ENCODE assay signal across 12 mouse cellular contexts in the genomic region with DNA sequence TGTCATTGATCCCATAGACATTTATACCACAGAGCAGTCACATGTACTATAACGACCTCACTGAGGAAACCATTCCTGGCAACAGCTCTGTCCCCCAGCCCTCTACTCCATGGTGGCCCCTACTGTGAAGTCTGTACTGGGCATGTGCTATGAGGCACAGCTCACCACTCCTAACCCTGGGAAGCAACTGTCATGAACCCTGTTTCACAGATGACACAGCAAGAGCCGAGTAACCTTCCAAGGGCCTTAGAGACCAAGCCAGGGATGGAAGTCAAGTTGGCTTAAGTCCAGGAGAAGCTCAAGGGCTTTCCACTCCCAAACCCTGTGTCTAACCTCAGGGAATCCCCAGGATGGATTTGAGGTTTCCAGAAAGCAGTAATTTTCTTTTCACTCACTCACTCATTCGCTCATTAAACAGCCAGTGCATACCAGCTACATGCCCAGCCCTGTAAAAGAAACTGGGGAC.
DNase-seq lines count a peak whose midpoint lies in the region; ATAC-seq lines count a peak whose summit lies in the region.
"Had no signal": no experiment of that assay in that cellular context is flagged by ENCODE, and none has a peak within 500 bp of the region (broad histone marks: within the 10 kb centered on the region; RNA-seq: fewer than 3 reads in every experiment).

No protein-coding gene starts in this region.

- no peaks in the 10 kb centered on the region for H3K27me3 ChIP-seq in embryonic facial prominence, embryonic 14.5 days (replicated peaks; ENCODE audit: control insufficient read depth, insufficient read depth, low read length)
- no peaks in the 10 kb centered on the region for H3K27me3 ChIP-seq in midbrain, embryonic 11.5 days (ENCODE audit: control insufficient read depth, insufficient read depth, low read length)
- H3K27me3 ChIP-seq in intestine, embryonic 16.5 days (replicated peaks; ENCODE audit: control insufficient read depth, insufficient read depth, low read length), result no peaks in the 10 kb centered on the region
- H3K27me3 ChIP-seq: neural tube, embryonic 13.5 days had no signal

- peak; percentile 15 to 41 for DNase-seq in cerebellum, postnatal 14 days
- DNase-seq in cerebellum, adult 11 months, result no peak
- DNase-seq in layer of hippocampus, adult 9-11 months, result peak; percentile 7
- DNase-seq in layer of hippocampus, adult 18-20 months (ENCODE audit: low spot score in 2 of 2), result no peak
- DNase-seq in embryonic facial prominence, embryonic 14.5 days (ENCODE audit: low spot score), result peak; percentile 80
- DNase-seq in midbrain, embryonic 11.5 days (ENCODE audit: low spot score, missing footprints), result no peak
- DNase-seq in B cell, adult 2 months, result no peak
- DNase-seq: thymus, adult 18-20 months had no signal

- H3K9ac ChIP-seq in embryonic facial prominence, embryonic 14.5 days (ENCODE audit: low read depth, low read length), result no peak overlapping the region
- H3K9ac ChIP-seq in midbrain, embryonic 11.5 days (ENCODE audit: low read length), result no peak overlapping the region
- H3K9ac ChIP-seq in intestine, embryonic 16.5 days (ENCODE audit: low read depth, low read length), result no peak overlapping the region
- H3K9ac ChIP-seq: neural tube, embryonic 13.5 days had no signal

- ATAC-seq in embryonic facial prominence, embryonic 14.5 days (ENCODE audit: low read depth), result peak; percentile 48
- 0 out of 2 replicates have a peak, but pooled peaks have one; percentile 5 for ATAC-seq in midbrain, embryonic 11.5 days (ENCODE audit: low FRiP score)
- no peak for ATAC-seq in intestine, embryonic 16.5 days
- ATAC-seq: CD4-positive, CD25-positive, alpha-beta regulatory T cell, adult 4 months had no signal

- 51% methylated on average over 3 of the region's 3 CpGs for WGBS in embryonic facial prominence, embryonic 14.5 days
- 77% methylated on average over 3 of the region's 3 CpGs for WGBS in midbrain, embryonic 11.5 days
- 72% methylated on average over 3 of the region's 3 CpGs for WGBS in intestine, embryonic 16.5 days

- H3K4me3 ChIP-seq in embryonic facial prominence, embryonic 14.5 days (ENCODE audit: low read depth, low read length), result no peak overlapping the region
- H3K4me3 ChIP-seq in midbrain, embryonic 11.5 days (ENCODE audit: low read depth, low read length), result no peak overlapping the region
- no peak overlapping the region for H3K4me3 ChIP-seq in intestine, embryonic 16.5 days (ENCODE audit: low read length)
- H3K4me3 ChIP-seq: neural tube, embryonic 13.5 days had no signal

- no peaks in the 10 kb centered on the region for H3K36me3 ChIP-seq in embryonic facial prominence, embryonic 14.5 days (ENCODE audit: control insufficient read depth, insufficient read depth, low read length)
- H3K36me3 ChIP-seq in midbrain, embryonic 11.5 days (ENCODE audit: control insufficient read depth, insufficient read depth, low read length), result no peaks in the 10 kb centered on the region
- no peaks in the 10 kb centered on the region for H3K36me3 ChIP-seq in intestine, embryonic 16.5 days (ENCODE audit: control insufficient read depth, insufficient read depth, low read length)
- H3K36me3 ChIP-seq: neural tube, embryonic 13.5 days had no signal

- no peak overlapping the region for H3K4me2 ChIP-seq in embryonic facial prominence, embryonic 14.5 days (ENCODE audit: low read depth, low read length)
- H3K4me2 ChIP-seq in midbrain, embryonic 11.5 days, result no peak overlapping the region
- no peak overlapping the region for H3K4me2 ChIP-seq in intestine, embryonic 16.5 days (ENCODE audit: low read depth, low read length)
- H3K4me2 ChIP-seq: neural tube, embryonic 13.5 days had no signal

- 0 out of 2 replicates have a peak overlapping the region, but pooled peaks have one; percentile 13 for H3K27ac ChIP-seq in embryonic facial prominence, embryonic 14.5 days (replicated peaks; ENCODE audit: low read depth, low read length)
- H3K27ac ChIP-seq in midbrain, embryonic 11.5 days (ENCODE audit: low read depth, low read length), result no peak overlapping the region
- no peak overlapping the region for H3K27ac ChIP-seq in intestine, embryonic 16.5 days (ENCODE audit: low read length)
- H3K27ac ChIP-seq: macrophage; neural tube, embryonic 13.5 days had no signal

- no peaks in the 10 kb centered on the region for H3K9me3 ChIP-seq in embryonic facial prominence, embryonic 14.5 days (ENCODE audit: control insufficient read depth, low read length)
- no peaks in the 10 kb centered on the region for H3K9me3 ChIP-seq in midbrain, embryonic 11.5 days (ENCODE audit: control insufficient read depth, low read length)
- H3K9me3 ChIP-seq in intestine, embryonic 16.5 days (ENCODE audit: control insufficient read depth, low read length), result no peaks in the 10 kb centered on the region
- H3K9me3 ChIP-seq: neural tube, embryonic 13.5 days had no signal

- H3K4me1 ChIP-seq in embryonic facial prominence, embryonic 14.5 days (ENCODE audit: control insufficient read depth, insufficient read depth, low read length), result peaks cover 11% of the 10 kb centered on the region
- peaks cover 6% of the 10 kb centered on the region for H3K4me1 ChIP-seq in midbrain, embryonic 11.5 days (ENCODE audit: control insufficient read depth, insufficient read depth, low read length)
- H3K4me1 ChIP-seq in intestine, embryonic 16.5 days (ENCODE audit: control insufficient read depth, insufficient read depth, low read length), result no peaks in the 10 kb centered on the region

Comparison
In these comparisons a context has a peak if more than half of its experiments do, and no peak if none do; other contexts are left out.
1. DNase-seq: peak in cerebellum, postnatal 14 days (2 of 2), layer of hippocampus, adult 9-11 months (single experiment) and embryonic facial prominence, embryonic 14.5 days (single experiment); none in cerebellum, adult 11 months (single experiment), layer of hippocampus, adult 18-20 months (0 of 2), midbrain, embryonic 11.5 days (single experiment) and B cell, adult 2 months (0 of 2).